Mouse (Mus musculus) hindbrain, embryonic 14.5 days (tissue): ENCODE measurements around the gene Fmnl2. TPM values are rescaled to one million over a fixed set of nuclear protein-coding genes. Genes with fewer than 3 reads are reported as not detected.

Source experiments
- ATAC-seq: fragments of 200-750 bp; cut with Nextera tagmentation; 2 replicates; pipeline ENCODE4 v1.8.0; 2017; ENCODE audit warnings: moderate number of reproducible peaks, mild to moderate bottlenecking, moderate TSS enrichment, moderate library complexity; ENCODE audit not compliant: low FRiP score
- DNase-seq: peaks from one replicate; pipeline ENCODE4 v3.0.0-alpha.2; 2015; ENCODE audit warnings: low spot score
- H3K27ac ChIP-seq: fragments of 300-500 bp; sonication (generic); 2 replicates; pipeline ENCODE4 v1.5.1; 2014; ENCODE audit warnings: mild to moderate bottlenecking, moderate library complexity
- H3K27me3 ChIP-seq: fragments of 300-500 bp; sonication (generic); 2 replicates; pipeline ENCODE4 v1.6.1; 2014; ENCODE audit warnings: mild to moderate bottlenecking, low read length, mixed read lengths; ENCODE audit not compliant: control insufficient read depth, insufficient read depth
- H3K36me3 ChIP-seq: fragments of 300-500 bp; sonication (generic); replicated peaks from 2 replicates; pipeline ENCODE4 v1.6.1; 2014; ENCODE audit not compliant: control insufficient read depth, insufficient read depth
- H3K4me1 ChIP-seq: fragments of 300-500 bp; sonication (generic); replicated peaks from 2 replicates; pipeline ENCODE4 v1.6.1; 2014; ENCODE audit warnings: antibody characterized with exemption, low read length, mixed read lengths; ENCODE audit not compliant: control insufficient read depth, insufficient read depth
- H3K4me2 ChIP-seq: fragments of 300-500 bp; sonication (generic); replicated peaks from 2 replicates; pipeline ENCODE4 v1.6.1; 2014; ENCODE audit warnings: mild to moderate bottlenecking, moderate library complexity
- H3K4me3 ChIP-seq: fragments of 300-500 bp; sonication (generic); replicated peaks from 2 replicates; pipeline ENCODE4 v1.5.1; 2014; ENCODE audit warnings: mild to moderate bottlenecking, low read length
- H3K9ac ChIP-seq: fragments of 300-500 bp; sonication (generic); 2 replicates; pipeline ENCODE4 v1.6.1; 2014
- H3K9me3 ChIP-seq: fragments of 300-500 bp; sonication (generic); 2 replicates; pipeline ENCODE4 v1.6.1; 2016; ENCODE audit warnings: low read length; ENCODE audit not compliant: control insufficient read depth
- WGBS: fragments of 180-500 bp; shearing (Covaris S2); extraction: QIAGEN DNeasy Blood & Tissue Kit; methylation state at CpG from one replicate; pipeline ENCODE4 v1.1.7; 2014; 5-methylcytosine and 5-hydroxymethylcytosine counted together
- polyA plus RNA-seq: library from polyadenylated mRNA; unstranded; fragments of >200 nt; fragmentation: Nextera tagmentation; extraction: Ambion mirVana; gene quantifications from 2 replicates; pipeline ENCODE4 v1.2.1, GENCODE M21; 2014

The Fmnl2 gene
- polyA plus RNA-seq, 1 experiment from 2014 or later = 13.7 TPM

- Histone ChIP-seq H3K27me3 (no peaks in the 10 kb centered on the region), H3K4me2 (peak overlapping the region; percentile 86), H3K4me3 (peak overlapping the region; percentile 89), H3K4me1 (peaks cover 34% of the 10 kb centered on the region), H3K27ac (no peak overlapping the region), H3K9me3 (no peaks in the 10 kb centered on the region), H3K36me3 (no peaks in the 10 kb centered on the region), H3K9ac (peak overlapping the region; percentile 96)
- ATAC-seq = no peak
- DNase-seq = no peak
- 15% methylated on average over 8 of the region's 8 CpGs for WGBS
Observed at GRCm38 (mm10) chr2:52860111-52860775, 2.6 kb downstream of the Fmnl2 start.

GRCm38 (mm10) chr2:52862046-52862759 is 4.5 kb downstream of the Fmnl2 start:
- H3K36me3 ChIP-seq = no peaks in the 10 kb centered on the region
- H3K27ac ChIP-seq = no peak overlapping the region
- WGBS = 80% methylated on average over 9 of the region's 9 CpGs
- ATAC-seq (no peak), DNase-seq (no peak)
- no peaks in the 10 kb centered on the region for H3K9me3 ChIP-seq
- no peaks in the 10 kb centered on the region for H3K27me3 ChIP-seq
- peaks cover 31% of the 10 kb centered on the region for H3K4me1 ChIP-seq
- H3K4me2 ChIP-seq = no peak overlapping the region
- no peak overlapping the region for H3K4me3 ChIP-seq
- no peak overlapping the region for H3K9ac ChIP-seq

DNA sequence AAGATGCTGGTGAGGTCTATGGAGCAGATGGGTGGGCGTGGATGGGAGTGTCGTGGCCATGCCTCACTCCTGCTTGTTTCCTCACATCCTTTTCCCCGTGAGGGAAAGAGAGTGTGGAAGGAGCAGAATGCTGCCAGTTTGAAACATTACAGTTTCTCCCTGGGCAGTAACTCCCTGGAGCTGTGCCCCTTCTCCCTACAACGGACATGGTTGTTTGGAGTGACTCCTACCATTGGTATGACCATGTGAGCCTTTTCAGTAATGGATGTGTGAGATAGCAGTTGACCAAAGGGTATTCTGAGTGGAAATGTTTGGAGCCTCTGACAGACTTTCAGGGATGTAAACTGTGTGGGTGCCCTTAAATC is 5.1 kb downstream of the Fmnl2 start:
- DNase-seq = no peak
- no peak overlapping the region for H3K27ac ChIP-seq
- no peak overlapping the region for H3K4me3 ChIP-seq
- no peaks in the 10 kb centered on the region for H3K27me3 ChIP-seq
- no peaks in the 10 kb centered on the region for H3K9me3 ChIP-seq
- 72% methylated on average over 4 of the region's 4 CpGs for WGBS
- peaks cover 30% of the 10 kb centered on the region for H3K4me1 ChIP-seq
- H3K9ac ChIP-seq = no peak overlapping the region
- H3K4me2 ChIP-seq = no peak overlapping the region
- ATAC-seq = no peak
- no peaks in the 10 kb centered on the region for H3K36me3 ChIP-seq

DNA sequence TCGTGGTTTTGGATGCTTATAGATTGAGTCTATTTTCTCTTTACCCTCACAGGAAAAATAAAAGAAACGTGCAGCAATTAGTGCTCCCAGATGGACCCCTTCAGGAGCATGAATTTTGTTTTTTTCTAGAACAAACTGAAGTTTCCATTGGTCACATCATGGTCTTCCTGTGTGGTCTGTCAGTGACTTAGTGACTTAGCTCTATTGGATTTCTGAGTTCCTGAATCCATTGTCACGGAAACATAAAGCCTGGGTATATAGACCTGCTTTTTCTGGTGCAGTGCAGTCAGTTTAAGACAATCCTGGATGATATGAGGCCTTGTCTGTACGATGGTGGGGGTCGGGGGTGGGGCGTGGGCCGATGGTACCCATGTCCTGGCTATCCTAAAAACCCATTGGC is 7.0 kb downstream of the Fmnl2 start:
- WGBS = 92% methylated on average over 7 of the region's 7 CpGs
- no peak overlapping the region for H3K9ac ChIP-seq
- DNase-seq (no peak), ATAC-seq (no peak)
- H3K4me1 ChIP-seq = peaks cover 23% of the 10 kb centered on the region
- H3K4me3 ChIP-seq = no peak overlapping the region
- H3K27ac ChIP-seq = no peak overlapping the region
- no peaks in the 10 kb centered on the region for H3K9me3 ChIP-seq
- H3K4me2 ChIP-seq = no peak overlapping the region
- no peaks in the 10 kb centered on the region for H3K27me3 ChIP-seq
- H3K36me3 ChIP-seq = 0 out of 2 replicates have a peak, but pooled peaks cover 6% of the 10 kb centered on the region

GRCm38 (mm10) chr2:52866151-52866550 is 8.5 kb downstream of the Fmnl2 start:
- H3K27ac ChIP-seq = no peak overlapping the region
- H3K4me1 ChIP-seq = peaks cover 8% of the 10 kb centered on the region
- no peak overlapping the region for H3K9ac ChIP-seq
- H3K36me3 ChIP-seq = 0 out of 2 replicates have a peak, but pooled peaks cover 6% of the 10 kb centered on the region
- no peaks in the 10 kb centered on the region for H3K27me3 ChIP-seq
- no peak overlapping the region for H3K4me2 ChIP-seq
- 80% methylated on average over 3 of the region's 3 CpGs for WGBS
- H3K9me3 ChIP-seq = no peaks in the 10 kb centered on the region
- ATAC-seq (no peak), DNase-seq (no peak)
- no peak overlapping the region for H3K4me3 ChIP-seq

DNA sequence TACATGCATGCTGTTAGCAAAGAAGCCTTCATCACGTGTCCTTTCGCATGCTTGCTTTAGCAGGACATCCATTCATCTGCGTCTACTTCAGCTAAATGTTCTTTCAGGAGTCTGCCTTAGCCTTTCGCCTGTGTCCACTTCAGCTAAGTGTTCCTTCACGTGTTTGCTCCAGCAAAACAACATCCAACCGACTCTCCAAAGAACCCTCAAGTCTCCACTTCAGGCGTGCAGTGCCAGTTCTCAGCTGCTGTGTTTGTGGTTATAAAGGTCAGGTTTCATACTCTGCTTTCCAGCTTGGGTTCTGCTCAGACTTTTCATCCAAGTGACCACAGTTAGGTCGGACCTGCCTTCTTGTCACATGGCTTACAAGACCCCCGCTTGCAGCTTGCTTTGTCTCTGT is 10.1 kb downstream of the Fmnl2 start:
- no peaks in the 10 kb centered on the region; the same call in 1 of the 2 replicates for H3K4me1 ChIP-seq
- no peak for DNase-seq
- H3K27ac ChIP-seq = no peak overlapping the region
- H3K9ac ChIP-seq = no peak overlapping the region
- no peak overlapping the region for H3K4me2 ChIP-seq
- no peaks in the 10 kb centered on the region for H3K9me3 ChIP-seq
- 95% methylated on average over 9 of the region's 9 CpGs for WGBS
- 0 out of 2 replicates have a peak, but pooled peaks cover 6% of the 10 kb centered on the region for H3K36me3 ChIP-seq
- no peaks in the 10 kb centered on the region for H3K27me3 ChIP-seq
- H3K4me3 ChIP-seq = no peak overlapping the region
- no peak for ATAC-seq

DNA sequence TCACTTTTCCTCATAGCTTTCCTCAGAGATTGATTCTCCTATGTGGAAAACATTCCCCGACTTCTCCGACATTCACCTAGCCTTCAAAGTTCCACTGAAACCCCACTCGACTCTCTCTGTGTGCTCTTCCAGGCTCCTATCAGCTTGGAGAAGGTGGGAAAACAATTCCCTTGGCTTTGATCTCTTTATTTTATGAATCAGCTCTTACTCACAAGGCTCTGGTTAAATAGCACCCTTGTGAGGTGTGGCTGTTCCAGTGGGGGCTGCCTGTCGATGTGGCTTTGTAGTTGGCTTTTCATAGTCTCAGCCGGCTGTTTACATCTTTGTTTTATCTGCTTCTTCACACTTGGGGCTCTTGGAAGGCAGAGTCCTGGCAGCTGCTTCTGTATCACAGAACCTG is 10.5 kb downstream of the Fmnl2 start:
- Histone ChIP-seq H3K27me3 (no peaks in the 10 kb centered on the region), H3K36me3 (0 out of 2 replicates have a peak, but pooled peaks cover 6% of the 10 kb centered on the region), H3K27ac (no peak overlapping the region), H3K4me1 (peaks cover 1% of the 10 kb centered on the region), H3K4me2 (no peak overlapping the region), H3K4me3 (no peak overlapping the region), H3K9ac (no peak overlapping the region), H3K9me3 (no peaks in the 10 kb centered on the region)
- WGBS = 76% methylated on average over 5 of the region's 5 CpGs
- DNase-seq (no peak), ATAC-seq (no peak)

GRCm38 (mm10) chr2:52872636-52873035 is 15.0 kb downstream of the Fmnl2 start:
- H3K9ac ChIP-seq = no peak overlapping the region
- H3K36me3 ChIP-seq = 0 out of 2 replicates have a peak, but pooled peaks cover 6% of the 10 kb centered on the region
- H3K27ac ChIP-seq = no peak overlapping the region
- WGBS = 82% methylated on average over 5 of the region's 5 CpGs
- peaks cover 13% of the 10 kb centered on the region for H3K4me1 ChIP-seq
- H3K4me3 ChIP-seq = no peak overlapping the region
- DNase-seq = no peak
- H3K9me3 ChIP-seq = no peaks in the 10 kb centered on the region
- no peak for ATAC-seq
- no peak overlapping the region for H3K4me2 ChIP-seq
- no peaks in the 10 kb centered on the region for H3K27me3 ChIP-seq

DNA sequence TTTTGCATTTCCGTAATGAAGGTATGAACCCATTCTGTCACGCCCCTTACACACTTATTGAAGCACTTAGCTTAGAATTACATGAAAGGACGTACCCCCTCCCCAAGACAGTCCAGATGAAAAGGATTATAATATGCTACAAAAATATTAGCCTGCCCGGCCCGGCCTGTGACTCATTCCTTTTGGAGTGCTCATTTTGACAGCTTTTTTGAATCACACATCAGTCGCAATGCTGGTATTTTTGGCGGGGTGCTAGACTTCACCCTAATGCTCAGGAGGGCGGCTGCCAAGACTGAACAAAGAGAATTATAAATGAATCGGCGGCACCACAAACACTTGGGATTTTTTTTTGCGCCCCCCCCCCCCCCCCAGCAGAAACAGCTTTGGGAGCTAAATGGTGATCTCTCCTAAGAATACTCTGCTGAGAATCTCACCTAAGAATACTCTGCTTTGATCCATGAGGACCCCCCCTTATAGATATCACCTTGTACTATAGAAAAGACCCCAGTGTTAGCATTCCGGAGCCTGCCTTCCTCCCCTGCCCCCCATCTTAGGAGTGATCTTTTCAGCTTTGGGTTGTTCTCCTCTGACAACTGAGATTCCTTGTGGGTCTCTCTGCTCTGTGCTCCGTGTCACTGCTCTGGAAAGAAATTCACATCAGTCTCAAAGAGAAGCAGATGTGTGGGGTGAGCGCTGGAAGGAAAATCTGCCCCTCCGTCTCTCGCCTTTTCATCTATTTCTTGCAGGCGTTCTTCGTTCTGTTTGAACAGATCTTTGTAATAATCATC is 15.8 kb downstream of the Fmnl2 start:
- ATAC-seq (no peak), DNase-seq (no peak)
- Histone ChIP-seq H3K27me3 (no peaks in the 10 kb centered on the region), H3K9ac (no peak overlapping the region), H3K4me3 (no peak overlapping the region), H3K9me3 (no peaks in the 10 kb centered on the region), H3K27ac (no peak overlapping the region), H3K36me3 (0 out of 2 replicates have a peak, but pooled peaks cover under 1% of the 10 kb centered on the region), H3K4me2 (no peak overlapping the region), H3K4me1 (peaks cover 13% of the 10 kb centered on the region)
- WGBS = 59% methylated on average over 18 of the region's 18 CpGs
